Mouse (Mus musculus): ENCODE measurements around the gene Gm614. TPM values are rescaled to one million over a fixed set of nuclear protein-coding genes. Genes with fewer than 3 reads are reported as not detected.

The Gm614 gene
- total RNA-seq, 2 experiments from 2014 or later = not detected

- no peak for DNase-seq
These were observed 7.2 kb downstream of the Gm614 start for GRCm38 (mm10) chrX:101256603-101257002.

GRCm38 (mm10) chrX:101254740-101255139, 9.1 kb downstream of the Gm614 start:
- no peak for DNase-seq

DNA sequence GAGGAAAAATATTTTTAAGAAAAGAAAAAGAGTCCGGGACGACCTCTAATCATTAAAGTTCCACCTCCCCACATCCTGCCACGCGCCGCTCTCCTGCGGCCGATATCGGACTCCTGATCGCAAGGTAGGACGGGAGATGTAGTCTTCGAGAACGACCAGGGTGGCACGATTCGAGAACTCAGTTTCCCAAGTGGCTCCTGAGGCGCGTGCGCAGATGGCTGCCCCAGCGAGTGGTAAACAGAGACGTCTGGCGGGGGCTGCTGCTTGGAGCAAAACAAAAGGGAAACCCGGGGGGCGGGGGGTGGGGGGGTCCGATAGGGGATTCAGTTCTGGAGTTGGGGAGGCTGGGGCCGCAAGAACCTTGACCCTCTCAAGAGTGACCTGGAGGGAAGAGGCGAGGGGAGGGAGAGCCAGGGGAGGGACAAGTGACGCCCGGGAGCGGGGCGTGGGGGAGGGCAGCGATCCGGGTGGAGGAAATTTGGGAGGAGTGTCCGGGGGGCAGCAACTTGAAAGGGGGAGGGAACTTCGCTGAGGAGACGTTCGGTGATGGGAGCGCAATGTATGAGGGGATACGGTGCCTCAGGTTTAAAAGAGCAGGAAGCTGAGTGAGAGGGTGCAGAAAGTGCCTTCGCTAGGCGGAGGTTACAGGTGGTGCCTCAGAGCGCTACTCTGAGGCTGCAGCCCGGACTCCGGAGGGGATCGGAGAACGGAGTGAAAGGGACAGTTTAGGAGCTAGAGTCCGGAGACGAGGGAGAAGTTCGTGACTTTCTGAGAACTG, 9.7 kb downstream of the Gm614 start, which contains the start of gene Foxo4:
Gene Foxo4, plus strand, starts transcription at position 577 of the 778 bp plus-strand sequence.
- peak; percentile 89 to 93 for DNase-seq

DNA sequence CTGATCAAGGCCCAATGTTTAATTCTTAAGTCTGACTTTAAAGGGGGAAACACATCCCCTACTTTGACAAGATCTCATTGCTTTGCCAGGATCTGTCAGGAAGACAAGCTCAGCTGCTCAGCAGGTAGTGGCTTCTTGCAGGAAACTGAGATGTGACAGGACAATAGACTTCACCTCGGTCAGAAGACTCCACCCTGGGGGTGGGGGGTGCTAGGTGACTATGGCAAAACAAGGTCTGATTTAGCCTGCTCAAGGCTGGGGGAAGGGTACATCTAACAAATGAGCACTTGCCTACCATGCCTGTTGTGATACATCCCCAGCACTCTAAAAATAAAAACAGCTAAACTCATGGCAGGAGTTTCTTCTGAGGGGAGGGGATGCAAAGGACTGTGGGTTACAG, 18.8 kb downstream of the Gm614 start:
- no peak for DNase-seq

GRCm38 (mm10) chrX:101222796-101223162, 41.0 kb downstream of the Gm614 start:
- no peak for DNase-seq

DNA sequence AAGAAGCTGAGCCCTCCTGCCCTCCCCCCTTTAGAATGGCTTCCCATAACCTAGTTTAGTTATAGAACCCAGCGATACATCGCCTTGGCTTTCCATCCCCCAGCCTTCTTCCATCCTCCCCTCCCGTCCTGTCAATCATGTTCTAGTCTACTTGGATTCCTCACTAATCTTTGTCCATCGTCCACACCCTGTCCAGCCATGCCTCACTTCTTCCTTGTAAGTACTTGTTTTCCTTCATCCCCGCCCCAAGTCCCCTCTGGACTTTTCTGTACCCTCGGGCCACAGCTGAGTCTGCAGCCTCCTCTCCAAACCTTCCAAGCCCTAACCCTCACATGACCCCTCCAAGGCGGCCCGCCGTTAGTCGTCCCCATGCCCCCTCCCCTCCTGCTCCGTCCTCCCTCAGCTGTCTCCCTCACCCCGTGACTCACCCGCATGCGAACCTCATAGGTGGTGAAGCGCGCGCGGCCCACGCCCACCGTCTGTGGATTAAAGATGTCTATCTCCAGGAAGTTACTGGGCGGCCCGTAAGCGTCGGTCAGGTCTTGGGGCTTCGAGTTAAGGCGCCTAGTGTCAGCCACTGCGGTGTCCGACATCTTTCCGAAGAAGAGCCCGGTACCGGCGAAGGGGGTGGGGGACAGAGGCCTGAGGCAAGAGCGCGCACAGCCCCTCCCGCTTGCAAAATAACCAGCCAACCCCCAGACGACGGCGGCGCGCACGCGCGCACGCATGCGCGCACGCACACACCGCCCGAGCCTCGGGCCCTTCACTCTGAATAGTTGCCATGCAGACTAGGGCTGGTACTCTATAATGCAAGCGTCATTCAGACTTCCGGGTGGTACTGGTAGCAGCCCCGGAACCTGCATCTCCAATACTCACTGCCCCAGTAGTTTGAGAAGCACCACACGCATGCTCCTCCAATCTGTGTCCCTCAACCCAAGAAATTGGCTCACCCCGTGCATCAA, 41.7 kb downstream of the Gm614 start, which contains the start of gene Snx12:
Gene Snx12, minus strand, starts transcription at position 730 of the 962 bp plus-strand sequence.
- peak; percentile 91 to 92 for DNase-seq

Other genes starting within 250 kb of the Gm614 start
- gene Tex11, start 204.3 kb downstream of the Gm614 start, total RNA-seq (2021) = under 1 TPM in 1 of 2 experiments, not detected in 1; 0.13 TPM
- gene Slc7a3, start 178.0 kb downstream of the Gm614 start, total RNA-seq (2021) = not detected
- 10 to 100 TPM; 32.7 to 37.8 TPM for gene Snx12, start 41.4 kb downstream of the Gm614 start, total RNA-seq (2021)
- 10 to 100 TPM; 59.9 to 64.4 TPM for gene Foxo4, start 9.5 kb downstream of the Gm614 start, total RNA-seq (2021)
- 10 to 100 TPM; 10.5 to 15.1 TPM for gene Il2rg, start 4.3 kb upstream of the Gm614 start, total RNA-seq (2021)
- not detected for gene Gm20489, start 5.0 kb upstream of the Gm614 start, total RNA-seq (2021)
- gene Med12, start 10.0 kb upstream of the Gm614 start, total RNA-seq (2021) = 10 to 100 TPM; 13.5 to 19.1 TPM
- under 1 TPM; 0.39 to 0.74 TPM for gene Nlgn3, start 35.2 kb upstream of the Gm614 start, total RNA-seq (2021)
- gene Gjb1, start 112.4 kb upstream of the Gm614 start, total RNA-seq (2021) = not detected
- gene Zmym3, start 156.9 kb upstream of the Gm614 start, total RNA-seq (2021) = 10 to 100 TPM; 13.1 to 15.9 TPM
- gene Nono, start 165.3 kb upstream of the Gm614 start, total RNA-seq (2021) = 10 to 100 TPM; 58.2 to 60.3 TPM
- 100 to 1,000 TPM; 163 to 187 TPM for gene Itgb1bp2, start 185.1 kb upstream of the Gm614 start, total RNA-seq (2021)

Measured in heart, adult 18-20 months (tissue).